Mouse (Mus musculus) lung, embryonic 14.5 days (tissue): Measurements from ENCODE around the gene Usp15. TPM values are rescaled to one million over a fixed set of nuclear protein-coding genes. Genes with fewer than 3 reads are reported as not detected.

Experiments used
- ATAC-seq: fragments of 200-750 bp; cut with Nextera tagmentation; 2 replicates; pipeline ENCODE4 v1.8.0; 2017; ENCODE audit warnings: mild to moderate bottlenecking, moderate TSS enrichment, moderate library complexity; ENCODE audit not compliant: insufficient read depth
- DNase-seq: peaks from one replicate; pipeline ENCODE4 v3.0.0-alpha.2; 2015
- H3K27ac ChIP-seq: fragments of 300-500 bp; sonication (generic); 2 replicates; pipeline ENCODE4 v1.5.1; 2014; ENCODE audit warnings: low read depth, mild to moderate bottlenecking, moderate library complexity
- H3K27me3 ChIP-seq: fragments of 300-500 bp; sonication (generic); 2 replicates; pipeline ENCODE4 v1.6.1; 2014; ENCODE audit warnings: low read length, control low read depth; ENCODE audit not compliant: insufficient read depth
- H3K36me3 ChIP-seq: fragments of 300-500 bp; sonication (generic); 2 replicates; pipeline ENCODE4 v1.6.1; 2014; ENCODE audit warnings: control low read depth; ENCODE audit not compliant: insufficient read depth
- H3K4me1 ChIP-seq: fragments of 300-500 bp; sonication (generic); 2 replicates; pipeline ENCODE4 v1.6.1; 2014; ENCODE audit warnings: antibody characterized with exemption, control low read depth; ENCODE audit not compliant: insufficient read depth
- H3K4me2 ChIP-seq: fragments of 300-500 bp; sonication (generic); 2 replicates; pipeline ENCODE4 v1.6.1; 2014; ENCODE audit warnings: mild to moderate bottlenecking
- H3K4me3 ChIP-seq: fragments of 300-500 bp; sonication (generic); 2 replicates; pipeline ENCODE4 v1.5.1; 2014; ENCODE audit warnings: low read depth, low read length
- H3K9ac ChIP-seq: fragments of 300-500 bp; sonication (generic); 2 replicates; pipeline ENCODE4 v1.6.1; 2014
- H3K9me3 ChIP-seq: fragments of 300-500 bp; sonication (generic); 2 replicates; pipeline ENCODE4 v1.6.1; 2016; ENCODE audit warnings: low read depth, low read length, control low read depth
- CTCF ChIP-seq: IDR thresholded peaks from 2 replicates; pipeline ENCODE4 v1.5.1; 2016; ENCODE audit warnings: antibody characterized with exemption, low read depth
- WGBS: fragments of 180-500 bp; shearing (Covaris S2); extraction: QIAGEN DNeasy Blood & Tissue Kit; methylation state at CpG from one replicate; pipeline ENCODE4 v1.1.7; 2014; 5-methylcytosine and 5-hydroxymethylcytosine counted together
- polyA plus RNA-seq: library from polyadenylated mRNA; unstranded; fragments of >200 nt; fragmentation: Nextera tagmentation; extraction: Ambion mirVana; gene quantifications from 2 replicates; pipeline ENCODE4 v1.2.1, GENCODE M21; 2014

The Usp15 gene
- polyA plus RNA-seq, 1 experiment from 2014 or later = 81.1 TPM

DNA sequence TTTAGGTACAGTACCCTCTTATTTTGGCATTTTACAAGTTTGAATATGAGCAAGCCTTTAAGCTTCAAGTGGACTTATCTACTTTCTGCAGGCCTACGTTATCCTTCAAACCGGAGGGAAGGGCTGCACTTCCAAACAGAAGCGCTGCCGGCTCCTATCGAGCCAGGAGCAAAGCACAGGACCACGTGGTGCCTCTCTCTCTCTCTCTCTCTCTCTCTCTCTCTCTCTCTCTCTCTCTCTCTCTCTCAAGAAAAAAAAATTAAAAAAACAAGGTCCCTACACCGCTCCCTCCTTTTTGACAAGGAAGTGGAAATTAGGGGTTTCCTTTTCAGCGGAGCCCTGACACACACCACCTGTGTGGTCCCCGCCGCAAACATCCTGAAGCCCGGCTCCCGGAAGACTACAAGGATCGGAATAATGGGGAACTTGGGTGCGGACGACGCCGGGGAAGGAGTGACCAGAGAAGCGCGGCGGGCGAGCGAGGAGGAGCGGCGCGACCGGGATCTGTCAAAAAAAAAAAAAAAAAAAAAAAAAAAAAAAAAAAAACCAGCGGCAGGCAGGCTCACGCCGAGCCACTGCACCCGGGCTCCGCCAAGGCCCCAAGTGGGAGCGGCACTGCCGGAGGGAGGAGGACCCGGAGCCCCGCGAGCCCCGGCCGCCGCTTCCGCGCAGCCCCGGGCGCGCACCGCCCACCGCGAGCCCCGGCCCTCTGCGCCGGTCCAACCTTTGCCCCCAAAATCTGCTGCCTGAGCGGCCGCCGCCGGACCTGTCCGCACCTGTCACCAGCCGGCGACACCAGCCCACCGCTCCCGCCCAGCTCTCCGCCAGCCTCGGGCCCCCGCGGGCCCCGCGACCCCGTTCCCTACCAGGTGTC is 597 bp downstream of the Usp15 start:
- no peak for TF ChIP-seq CTCF
- H3K4me2 ChIP-seq = peak overlapping the region; percentile 72
- H3K4me3 ChIP-seq = peak overlapping the region; percentile 96
- no peaks in the 10 kb centered on the region for H3K36me3 ChIP-seq
- peak overlapping the region; percentile 79 for H3K9ac ChIP-seq
- WGBS = under 1% methylated on average over 63 of the region's 66 CpGs
- H3K9me3 ChIP-seq = no peaks in the 10 kb centered on the region
- H3K4me1 ChIP-seq = 0 out of 2 replicates have a peak, but pooled peaks cover 3% of the 10 kb centered on the region
- no peaks in the 10 kb centered on the region for H3K27me3 ChIP-seq
- ATAC-seq (peak; percentile 72), DNase-seq (peak; percentile 72)
- H3K27ac ChIP-seq = peak overlapping the region; percentile 88

DNA sequence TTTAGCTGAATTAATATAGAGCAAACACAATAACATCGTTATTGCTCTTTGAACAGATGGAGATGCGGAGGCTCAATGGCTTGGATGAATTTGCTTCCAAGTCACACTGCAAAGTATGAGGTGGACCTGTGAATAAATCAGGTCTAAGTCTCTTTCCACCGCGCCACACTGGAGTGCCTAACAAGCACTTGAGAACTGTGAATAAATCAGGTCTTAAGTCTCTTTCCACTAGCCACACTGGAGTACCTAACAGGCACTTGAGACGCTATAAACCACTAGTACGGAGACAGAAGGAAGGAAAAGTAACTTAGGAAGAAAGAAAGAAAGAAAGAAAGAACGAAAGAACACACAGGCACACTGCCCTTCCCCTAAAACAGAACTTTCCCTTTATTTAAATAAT is 1.3 kb downstream of the Usp15 start:
- TF ChIP-seq CTCF = no peak
- Histone ChIP-seq H3K27ac (peak overlapping the region; percentile 88; the same call in 1 of the 2 replicates), H3K4me3 (peak overlapping the region; percentile 96), H3K4me2 (peak overlapping the region; percentile 72), H3K27me3 (no peaks in the 10 kb centered on the region), H3K4me1 (0 out of 2 replicates have a peak, but pooled peaks cover 3% of the 10 kb centered on the region), H3K9ac (peak overlapping the region; percentile 79), H3K36me3 (no peaks in the 10 kb centered on the region), H3K9me3 (no peaks in the 10 kb centered on the region)
- ATAC-seq = no peak
- DNase-seq = peak; percentile 50
- WGBS = 18% methylated on average over 7 of the region's 7 CpGs

DNA sequence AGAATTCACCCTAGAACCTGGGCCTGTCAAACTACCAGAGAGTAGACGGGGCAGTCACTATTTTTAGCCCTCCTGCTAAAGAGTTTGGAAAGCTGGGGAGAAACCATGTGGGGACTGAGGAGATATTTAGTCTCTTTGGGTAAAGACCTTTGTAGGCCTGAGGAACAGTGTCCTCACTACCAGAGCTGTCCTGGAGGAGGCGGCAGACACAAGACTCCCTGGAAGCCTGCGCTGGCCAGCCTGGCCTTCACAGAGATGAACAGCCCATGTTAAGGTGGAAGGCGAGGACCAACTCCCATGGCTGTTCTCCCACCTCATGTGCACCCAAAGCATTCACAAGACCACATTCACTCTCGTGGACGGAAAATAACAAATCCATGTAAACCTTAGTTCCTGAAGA is 5.8 kb downstream of the Usp15 start:
- Histone ChIP-seq H3K4me3 (no peak overlapping the region), H3K27ac (no peak overlapping the region), H3K9me3 (no peaks in the 10 kb centered on the region), H3K4me2 (no peak overlapping the region), H3K4me1 (peaks cover 8% of the 10 kb centered on the region), H3K9ac (no peak overlapping the region), H3K36me3 (no peaks in the 10 kb centered on the region), H3K27me3 (no peaks in the 10 kb centered on the region)
- TF ChIP-seq CTCF = no peak
- ATAC-seq (no peak), DNase-seq (no peak)
- WGBS = 70% methylated on average over 6 of the region's 6 CpGs

DNA sequence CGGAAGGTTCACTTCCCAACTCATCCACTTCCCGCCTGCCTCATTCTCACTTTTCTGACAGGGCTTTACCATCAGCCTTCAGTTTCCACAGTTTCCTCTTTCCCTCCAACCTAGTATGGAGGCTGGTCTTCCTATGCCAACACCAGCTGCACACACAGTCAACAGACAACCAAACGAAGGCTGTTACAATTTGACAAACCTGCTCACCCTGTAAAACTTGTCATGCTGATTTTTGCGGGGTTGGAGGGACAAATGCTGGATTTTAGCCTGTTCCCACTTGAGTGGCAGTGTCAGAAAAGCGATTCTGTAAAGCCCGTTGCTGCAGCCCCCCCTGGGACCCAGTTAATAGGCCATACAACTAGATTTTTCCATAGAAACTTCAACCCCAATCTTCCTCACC is 9.5 kb downstream of the Usp15 start:
- Histone ChIP-seq H3K4me1 (peaks cover 6% of the 10 kb centered on the region), H3K4me2 (no peak overlapping the region), H3K36me3 (no peaks in the 10 kb centered on the region), H3K27me3 (no peaks in the 10 kb centered on the region), H3K4me3 (no peak overlapping the region), H3K9ac (no peak overlapping the region), H3K27ac (no peak overlapping the region), H3K9me3 (no peaks in the 10 kb centered on the region)
- no peak for TF ChIP-seq CTCF
- DNase-seq = no peak
- WGBS = 53% methylated on average over 6 of the region's 6 CpGs
- ATAC-seq = no peak

DNA sequence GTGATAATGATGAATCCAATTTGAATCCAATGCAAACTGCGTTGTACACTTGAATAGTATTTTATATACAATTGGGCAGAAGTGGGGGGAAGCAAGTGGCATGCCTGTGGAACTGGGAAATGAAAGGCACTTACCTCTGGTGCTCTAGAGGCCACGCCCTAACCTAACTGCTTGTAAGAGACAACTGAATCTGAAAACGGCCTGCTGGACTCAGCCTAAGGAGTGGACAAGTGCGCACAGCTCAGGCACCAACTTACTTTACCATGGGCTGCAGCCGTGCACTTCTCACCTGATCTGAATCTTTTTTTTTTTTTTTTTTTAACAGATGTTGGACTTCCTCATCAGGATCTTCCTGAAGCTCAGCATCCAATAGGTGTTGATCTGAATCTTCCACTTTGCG is 10.9 kb downstream of the Usp15 start:
- Histone ChIP-seq H3K27ac (no peak overlapping the region), H3K36me3 (0 out of 2 replicates have a peak, but pooled peaks cover under 1% of the 10 kb centered on the region), H3K4me1 (peaks cover 6% of the 10 kb centered on the region), H3K4me3 (no peak overlapping the region), H3K9me3 (no peaks in the 10 kb centered on the region), H3K9ac (no peak overlapping the region), H3K27me3 (no peaks in the 10 kb centered on the region), H3K4me2 (no peak overlapping the region)
- ATAC-seq (0 out of 2 replicates have a peak, but pooled peaks have one; percentile 50), DNase-seq (no peak)
- no peak for TF ChIP-seq CTCF
- 71% methylated on average over 6 of the region's 6 CpGs for WGBS

DNA sequence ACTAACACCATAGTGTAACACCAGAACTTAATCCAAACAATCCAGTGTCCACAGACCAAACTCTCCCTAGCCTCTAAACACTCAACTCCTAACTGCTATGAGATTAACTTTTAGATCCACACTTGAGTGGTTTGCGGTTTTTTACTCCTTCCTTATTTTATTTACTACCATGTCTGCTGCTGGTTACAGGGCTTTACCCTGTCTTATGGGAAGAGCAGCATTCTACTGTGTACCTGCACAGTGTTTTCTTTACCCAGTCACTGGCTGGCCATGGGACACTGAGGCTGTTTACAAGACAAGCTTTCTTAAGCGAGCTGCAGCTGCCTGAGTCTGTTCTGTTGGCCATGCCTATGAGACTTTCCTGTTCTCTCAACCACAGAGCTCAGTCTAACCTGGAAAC is 13.1 kb downstream of the Usp15 start:
- Histone ChIP-seq H3K9me3 (no peaks in the 10 kb centered on the region), H3K36me3 (peaks cover 21% of the 10 kb centered on the region), H3K4me2 (no peak overlapping the region), H3K4me3 (no peak overlapping the region), H3K27ac (no peak overlapping the region), H3K9ac (no peak overlapping the region), H3K27me3 (no peaks in the 10 kb centered on the region), H3K4me1 (peaks cover 6% of the 10 kb centered on the region)
- TF ChIP-seq CTCF = no peak
- no peak for ATAC-seq
- 58% methylated on average over 2 of the region's 2 CpGs for WGBS
- no peak for DNase-seq

DNA sequence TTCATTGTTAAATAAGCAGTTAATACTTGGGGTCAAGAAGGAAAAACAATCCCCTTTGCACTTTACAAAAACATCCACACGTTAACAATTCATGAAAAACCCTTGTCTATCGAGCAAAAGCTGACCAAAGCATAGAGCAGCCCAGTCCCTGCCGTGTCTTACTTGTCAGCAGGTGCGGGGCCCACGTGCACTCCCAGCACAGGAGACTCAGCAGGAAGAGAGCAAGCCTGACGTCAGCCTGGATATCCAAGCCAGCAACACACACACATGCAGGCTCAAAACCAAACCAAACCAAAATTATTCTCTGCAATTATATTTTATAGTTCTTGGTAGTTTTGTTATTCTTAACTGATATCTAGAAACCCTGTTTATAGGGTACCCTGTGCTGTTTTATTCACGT is 13.6 kb downstream of the Usp15 start:
- DNase-seq (peak; percentile 23), ATAC-seq (no peak; the same call in 1 of the 2 replicates)
- Histone ChIP-seq H3K9me3 (no peaks in the 10 kb centered on the region), H3K4me1 (peaks cover 6% of the 10 kb centered on the region), H3K36me3 (peaks cover 25% of the 10 kb centered on the region), H3K27ac (no peak overlapping the region), H3K4me2 (no peak overlapping the region), H3K4me3 (no peak overlapping the region), H3K27me3 (no peaks in the 10 kb centered on the region), H3K9ac (no peak overlapping the region)
- 39% methylated on average over 7 of the region's 7 CpGs for WGBS
- TF ChIP-seq CTCF = no peak
